Comparison of ENCODE assay signal across 8 mouse cellular contexts in the genomic region with DNA sequence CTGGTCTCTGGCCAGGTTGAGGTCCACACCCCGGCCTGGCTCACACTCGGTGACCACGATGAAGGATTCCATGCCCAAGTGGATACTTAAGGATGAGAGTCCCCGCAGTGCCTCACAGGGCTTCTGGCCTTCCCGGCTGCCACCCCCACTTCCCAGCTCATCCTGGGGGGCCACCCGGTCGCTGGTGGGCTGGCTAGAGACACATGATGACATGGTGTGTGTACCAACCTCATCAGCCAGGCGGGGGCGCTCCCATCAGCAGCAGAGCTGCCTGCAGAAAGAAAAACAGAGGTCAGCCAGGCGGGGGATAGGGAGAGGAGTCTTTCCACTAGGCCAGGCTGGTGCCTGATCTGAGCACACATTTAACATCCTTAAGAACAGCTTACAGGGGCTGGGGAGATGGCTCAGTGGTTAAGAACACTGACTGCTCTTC. TPM values are rescaled to one million over a fixed set of nuclear protein-coding genes. Genes with fewer than 3 reads are reported as not detected.
A peak's percentile ranks its signal among the peaks of the same experiment; 100 is the strongest.
DNase-seq lines count a peak whose midpoint lies in the region; ATAC-seq and TF ChIP-seq lines count a peak whose summit lies in the region.

No protein-coding gene starts in this region.

- no peaks in the 10 kb centered on the region for H3K27me3 ChIP-seq in kidney, adult 2 months (replicated peaks; ENCODE audit: control insufficient read depth, insufficient read depth, low read length)
- no peaks in the 10 kb centered on the region for H3K27me3 ChIP-seq in MEL (ENCODE audit: control insufficient read depth in 1 of 2, insufficient read depth in 2 of 2, low read length in 2 of 2)
- H3K27me3 ChIP-seq in stomach, embryonic 16.5 days (ENCODE audit: control insufficient read depth, insufficient read depth, low read length): no peaks in the 10 kb centered on the region

- no peak overlapping the region for H3K4me2 ChIP-seq in stomach, embryonic 16.5 days (ENCODE audit: low read depth, low read length)

- no peaks in the 10 kb centered on the region for H3K36me3 ChIP-seq in kidney, adult 2 months (ENCODE audit: control insufficient read depth, insufficient read depth, low read length)
- peaks cover 0 to 3% of the 10 kb centered on the region in 2 experiments; a peak in 2 of 4 replicates for H3K36me3 ChIP-seq in MEL (ENCODE audit: control insufficient read depth in 1 of 2, insufficient read depth in 2 of 2, low read length in 2 of 2)
- no peaks in the 10 kb centered on the region for H3K36me3 ChIP-seq in stomach, embryonic 16.5 days (ENCODE audit: control insufficient read depth, insufficient read depth, low read length)

- no peaks in the 10 kb centered on the region for H3K4me1 ChIP-seq in kidney, adult 2 months (ENCODE audit: control insufficient read depth, insufficient read depth, low read length)
- peaks cover 0 to 4% of the 10 kb centered on the region in 2 experiments; a peak in 1 of 4 replicates for H3K4me1 ChIP-seq in MEL (ENCODE audit: control insufficient read depth in 1 of 2, insufficient read depth in 2 of 2, low read length in 2 of 2)
- peaks cover 6% of the 10 kb centered on the region; the same call in 1 of the 2 replicates for H3K4me1 ChIP-seq in stomach, embryonic 16.5 days (ENCODE audit: control insufficient read depth, insufficient read depth, low read length)

- no peak for ATAC-seq in stomach, embryonic 16.5 days (ENCODE audit: insufficient read depth, low FRiP score)

- peak; percentile 36 for DNase-seq in kidney, adult 2 months
- no peak for DNase-seq in kidney, adult 11 months
- DNase-seq in MEL (ENCODE audit: low read depth, low spot score): no peak
- DNase-seq in cerebellum, postnatal 10 days: peak; percentile 80 to 88
- peak; percentile 44 for DNase-seq in kidney, postnatal 14 days
- DNase-seq in embryo, embryonic 10 days (ENCODE audit: low spot score): no peak
- DNase-seq in ovary, postnatal 14 days (ENCODE audit: low spot score): no peak

- 65% methylated on average over 10 of the region's 10 CpGs for WGBS in kidney, adult 2 months
- 63% methylated on average over 10 of the region's 10 CpGs for WGBS in stomach, embryonic 16.5 days

- TF ChIP-seq CTCF in kidney, adult 2 months (conservative IDR thresholded peaks at IDR 0.05; ENCODE audit: insufficient read depth, insufficient read length, low read depth, low read length): peak; percentile 39
- TF ChIP-seq CTCF in MEL (IDR thresholded peaks at IDR 0.05 in 2 of 3, conservative IDR thresholded peaks at IDR 0.05 in 1 of 3; ENCODE audit: control insufficient read depth in 1 of 3, insufficient read depth in 1 of 3, low read depth in 2 of 3, low read length in 3 of 3, poor library complexity in 1 of 3, severe bottlenecking in 1 of 3): peak in 2 of 3 experiments; percentile 43 to 64; a peak in 4 of 6 replicates

- TF ChIP-seq POLR2A in kidney, adult 2 months (IDR thresholded peaks at IDR 0.05; ENCODE audit: low read depth, low read length): no peak
- no peak for TF ChIP-seq POLR2A in MEL (IDR thresholded peaks at IDR 0.05; ENCODE audit: control insufficient read depth in 1 of 2, insufficient read depth in 1 of 2, low read depth in 1 of 2, low read length in 2 of 2, poor library complexity in 1 of 2)

- H3K9ac ChIP-seq in MEL (ENCODE audit: control insufficient read depth, low read depth, low read length, poor library complexity, severe bottlenecking): no peak overlapping the region
- H3K9ac ChIP-seq in stomach, embryonic 16.5 days (ENCODE audit: low read length): peak overlapping the region; percentile 36; the same call in 1 of the 2 replicates

- peak; percentile 11 for TF ChIP-seq RAD21 in MEL (IDR thresholded peaks at IDR 0.05; ENCODE audit: low read depth, low read length)

- TF ChIP-seq EP300 in MEL (IDR thresholded peaks at IDR 0.05; ENCODE audit: low read depth in 1 of 2, low read length in 2 of 2): no peak

- H3K79me2 ChIP-seq in MEL (ENCODE audit: control insufficient read depth, insufficient read depth, low read length, poor library complexity): no peaks in the 10 kb centered on the region; the same call in 1 of the 2 replicates

- peak overlapping the region; percentile 25; the same call in 1 of the 2 replicates for H3K4me3 ChIP-seq in kidney, adult 2 months (ENCODE audit: insufficient read depth, low read depth, low read length)
- H3K4me3 ChIP-seq in MEL (ENCODE audit: control insufficient read depth in 1 of 2, insufficient read depth in 1 of 2, low read depth in 2 of 2, low read length in 2 of 2): no peak overlapping the region
- H3K4me3 ChIP-seq in stomach, embryonic 16.5 days (replicated peaks; ENCODE audit: low read length): no peak overlapping the region

- no peaks in the 10 kb centered on the region for H3K9me3 ChIP-seq in MEL (replicated peaks; ENCODE audit: insufficient read depth, low read length)
- no peaks in the 10 kb centered on the region for H3K9me3 ChIP-seq in stomach, embryonic 16.5 days (replicated peaks; ENCODE audit: control insufficient read depth, low read length)

- H3K27ac ChIP-seq in kidney, adult 2 months (ENCODE audit: insufficient read depth, low read depth, low read length): peak overlapping the region; percentile 66; the same call in 1 of the 2 replicates
- H3K27ac ChIP-seq in MEL (ENCODE audit: control insufficient read depth, low read depth, low read length): no peak overlapping the region
- no peak overlapping the region for H3K27ac ChIP-seq in stomach, embryonic 16.5 days (ENCODE audit: low read length)

TF ChIP-seq in MEL, 35 proteins besides CTCF, POLR2A, EP300 and RAD21:
- peak; percentile 22; the same call in 1 of the 2 replicates for TF ChIP-seq SMC3 (IDR thresholded peaks at IDR 0.05; ENCODE audit: low read depth, low read length)
- TF ChIP-seq ZNF384 (IDR thresholded peaks at IDR 0.05; ENCODE audit: low read depth, low read length): no peak
- peak; percentile 20; the same call in 1 of the 2 replicates for TF ChIP-seq ZC3H11A (IDR thresholded peaks at IDR 0.05; ENCODE audit: low read depth, low read length)

RNA-seq across cellular contexts. Expression of gene Camkk2, which starts 15.2 kb away (rescaled TPM):
- 17.7 and 18.8 TPM in 2 replicates for polyA plus RNA-seq in kidney, adult 2 months (2012; rRNA removed)
- total RNA-seq in MEL (2012; rRNA removed): 16.3 and 23.7 TPM in 2 replicates
- 10 to 100 TPM in 1 of 2 experiments, not detected in 1; 24.8 TPM for polyA plus RNA-seq in MEL (2012; ENCODE audit: insufficient read depth in 1 of 2, insufficient read length in 2 of 2, low read depth in 1 of 2, low replicate concordance in 2 of 2, missing spikeins in 1 of 2)
- 18.4 and 19.3 TPM in 2 replicates for polyA plus RNA-seq in stomach, embryonic 16.5 days (2015; fragmentation: Nextera tagmentation; extraction: Ambion mirVana)

RNA-seq across cellular contexts. Expression of gene P2rx4, which starts 56.7 kb away (rescaled TPM):
- polyA plus RNA-seq in kidney, adult 2 months (2012; rRNA removed): 81.6 and 87.7 TPM in 2 replicates
- total RNA-seq in MEL (2012; rRNA removed): 14.7 and 15.2 TPM in 2 replicates
- polyA plus RNA-seq in MEL (2012; ENCODE audit: insufficient read depth in 1 of 2, insufficient read length in 2 of 2, low read depth in 1 of 2, low replicate concordance in 2 of 2, missing spikeins in 1 of 2): 10 to 100 TPM in 1 of 2 experiments, not detected in 1; 30.9 TPM
- polyA plus RNA-seq in stomach, embryonic 16.5 days (2015; fragmentation: Nextera tagmentation; extraction: Ambion mirVana): 33.3 and 33.4 TPM in 2 replicates

RNA-seq across cellular contexts. Expression of gene Anapc5, which starts 57.1 kb away (rescaled TPM):
- 209 and 220 TPM in 2 replicates for polyA plus RNA-seq in kidney, adult 2 months (2012; rRNA removed)
- 244 and 262 TPM in 2 replicates for total RNA-seq in MEL (2012; rRNA removed)
- 100 to 1,000 TPM in 1 of 2 experiments, not detected in 1; 390 TPM for polyA plus RNA-seq in MEL (2012; ENCODE audit: insufficient read depth in 1 of 2, insufficient read length in 2 of 2, low read depth in 1 of 2, low replicate concordance in 2 of 2, missing spikeins in 1 of 2)
- polyA plus RNA-seq in stomach, embryonic 16.5 days (2015; fragmentation: Nextera tagmentation; extraction: Ambion mirVana): 380 and 385 TPM in 2 replicates

Comparison
In these comparisons a context has a peak if more than half of its experiments do, and no peak if none do; other contexts are left out.
1. DNase-seq: peak in kidney, adult 2 months (single experiment), cerebellum, postnatal 10 days (2 of 2) and kidney, postnatal 14 days (single experiment); none in kidney, adult 11 months (single experiment), MEL (single experiment), embryo, embryonic 10 days (single experiment) and ovary, postnatal 14 days (single experiment).